Mouse (Mus musculus) olfactory bulb, adult 2 months (tissue): ENCODE measurements around the gene D630039A03Rik.

Source experiments
- CTCF ChIP-seq: fragments of 200-500 bp; IDR thresholded peaks from 2 replicates; pipeline ENCODE4 v1.5.1; 2012; ENCODE audit warnings: low read depth, mild to moderate bottlenecking, low read length, moderate library complexity; ENCODE audit not compliant: insufficient read depth
- POLR2A ChIP-seq: fragments of 200-500 bp; IDR thresholded peaks from 2 replicates; pipeline ENCODE4 v1.6.1; 2012; ENCODE audit warnings: mild to moderate bottlenecking, low read depth, low read length, moderate library complexity; ENCODE audit not compliant: insufficient read depth

GRCm38 (mm10) chr4:57940631-57941030 is 24.5 kb upstream of the D630039A03Rik start:
- TF ChIP-seq CTCF: no peak
- no peak for TF ChIP-seq POLR2A
